Mouse (Mus musculus) small intestine, adult 2 months (tissue): ENCODE measurements around the gene Tff3.

ENCODE experiments used
- CTCF ChIP-seq: fragments of 200-500 bp; IDR thresholded peaks from 2 replicates; pipeline ENCODE4 v1.5.1; 2012; ENCODE audit warnings: low read depth, mild to moderate bottlenecking, control low read depth, inconsistent platforms, low read length, moderate library complexity, mixed read lengths; ENCODE audit not compliant: insufficient replicate concordance, insufficient read length; ENCODE audit errors: extremely low read depth
- POLR2A ChIP-seq: fragments of 200-500 bp; IDR thresholded peaks from 2 replicates; pipeline ENCODE4 v1.6.1; 2012; ENCODE audit warnings: low read depth, mild to moderate bottlenecking, control low read depth, inconsistent platforms, low read length, moderate library complexity

DNA sequence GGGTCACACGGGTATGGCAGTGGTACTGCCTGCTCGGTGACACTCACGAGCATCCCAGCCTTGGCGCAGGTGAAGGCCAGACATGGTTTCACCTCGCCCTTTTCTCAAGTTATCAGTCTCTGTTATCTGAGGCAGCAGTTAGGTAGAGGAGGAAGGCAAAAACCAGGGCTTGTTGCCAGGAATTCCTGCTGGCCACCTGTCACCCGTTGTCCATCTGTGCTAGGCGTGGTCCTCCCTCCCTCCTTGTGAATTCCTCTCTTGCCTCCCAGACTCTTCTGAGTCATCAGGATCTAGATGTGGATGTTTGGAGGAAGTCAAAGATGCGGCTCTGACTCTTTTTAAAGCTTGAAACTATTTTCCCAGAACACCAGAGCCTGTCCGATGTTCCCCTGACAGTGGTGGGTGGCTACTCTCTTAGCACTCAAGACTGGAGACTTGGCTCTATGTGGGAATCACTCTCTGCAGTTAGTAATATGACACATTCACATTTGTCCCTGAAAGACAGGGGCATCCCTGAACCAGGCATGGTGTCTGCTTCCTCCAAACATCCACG, 1.9 kb upstream of the Tff3 start:
- TF ChIP-seq POLR2A (no peak), CTCF (no peak)
